Mouse (Mus musculus): Measurements from ENCODE around the gene Nfx1. TPM values are rescaled to one million over a fixed set of nuclear protein-coding genes. Genes with fewer than 3 reads are reported as not detected.

Gene Nfx1
- polyA plus RNA-seq, 1 experiment from 2014 or later = 31.7 TPM

DNA sequence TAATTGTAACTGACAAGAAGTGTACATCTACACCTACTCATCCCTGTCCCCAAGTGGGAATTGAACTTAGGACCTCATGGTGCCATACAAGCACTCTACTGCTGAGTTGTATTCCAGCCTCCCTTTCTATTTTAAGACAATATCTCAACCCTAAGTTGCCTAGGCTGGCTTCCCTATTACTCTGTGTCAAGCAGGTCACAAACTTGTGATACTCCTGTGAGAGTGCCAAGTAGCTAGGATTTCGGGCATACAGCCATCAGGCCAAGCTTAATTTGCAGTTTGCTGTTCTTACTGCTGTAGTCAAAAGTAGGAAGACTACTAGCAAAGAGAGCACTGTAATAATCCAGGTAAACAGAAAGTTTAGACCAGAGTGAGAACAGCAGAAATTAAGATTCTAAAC lies 13.0 kb downstream of the Nfx1 start:
- no peak overlapping the region for H3K9ac ChIP-seq (replicated peaks; ENCODE audit: low read depth)
- H3K36me3 ChIP-seq (ENCODE audit: insufficient read depth, low read length) = peaks cover 27% of the 10 kb centered on the region; the same call in 1 of the 2 replicates
- H3K4me2 ChIP-seq (replicated peaks; ENCODE audit: low read depth, low read length) = no peak overlapping the region
- 84% methylated on average over 1 of the region's 1 CpGs for WGBS
- H3K4me3 ChIP-seq (ENCODE audit: low read depth, low read length) = no peak overlapping the region
- ATAC-seq = no peak
- no peaks in the 10 kb centered on the region for H3K4me1 ChIP-seq (ENCODE audit: insufficient read depth, low read depth, low read length)
- H3K9me3 ChIP-seq (ENCODE audit: low read length) = no peaks in the 10 kb centered on the region
- no peaks in the 10 kb centered on the region for H3K27me3 ChIP-seq (replicated peaks; ENCODE audit: insufficient read depth, low read length)
- H3K27ac ChIP-seq (ENCODE audit: low read length) = no peak overlapping the region
- no peak for TF ChIP-seq CTCF (IDR thresholded peaks at IDR 0.05)
- TF ChIP-seq EP300 (IDR thresholded peaks at IDR 0.05) = no peak
- DNase-seq (ENCODE audit: low spot score) = no peak

DNA sequence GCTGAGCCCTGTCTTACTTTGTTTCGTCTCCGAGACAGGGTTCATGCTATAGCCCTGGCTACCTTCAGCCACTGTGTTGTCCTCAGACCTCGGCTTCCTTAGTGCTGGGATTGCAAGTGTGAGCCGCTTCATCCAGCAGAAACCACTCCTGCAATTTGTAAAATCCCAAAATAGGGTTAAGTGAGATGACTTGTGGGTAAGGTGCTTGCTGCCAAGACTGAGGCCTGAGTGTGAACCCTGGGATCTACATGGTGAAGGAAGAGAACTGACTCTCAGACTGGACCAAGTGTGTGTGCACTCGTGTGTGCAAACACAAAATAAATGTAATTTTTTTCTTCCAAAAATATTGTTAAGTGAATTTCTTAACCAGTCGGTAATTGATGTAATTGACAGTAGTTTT lies 18.9 kb downstream of the Nfx1 start:
- peaks cover 52% of the 10 kb centered on the region; the same call in 1 of the 2 replicates for H3K36me3 ChIP-seq (ENCODE audit: insufficient read depth, low read length)
- 88% methylated on average over 6 of the region's 6 CpGs for WGBS
- DNase-seq (ENCODE audit: low spot score) = no peak
- H3K27ac ChIP-seq (ENCODE audit: low read length) = no peak overlapping the region
- no peak overlapping the region for H3K4me3 ChIP-seq (ENCODE audit: low read depth, low read length)
- H3K9me3 ChIP-seq (ENCODE audit: low read length) = no peaks in the 10 kb centered on the region
- no peaks in the 10 kb centered on the region for H3K4me1 ChIP-seq (ENCODE audit: insufficient read depth, low read depth, low read length)
- H3K27me3 ChIP-seq (replicated peaks; ENCODE audit: insufficient read depth, low read length) = no peaks in the 10 kb centered on the region
- no peak for ATAC-seq
- TF ChIP-seq CTCF (IDR thresholded peaks at IDR 0.05) (no peak), EP300 (IDR thresholded peaks at IDR 0.05) (no peak)
- H3K9ac ChIP-seq (replicated peaks; ENCODE audit: low read depth) = no peak overlapping the region
- no peak overlapping the region for H3K4me2 ChIP-seq (replicated peaks; ENCODE audit: low read depth, low read length)

DNA sequence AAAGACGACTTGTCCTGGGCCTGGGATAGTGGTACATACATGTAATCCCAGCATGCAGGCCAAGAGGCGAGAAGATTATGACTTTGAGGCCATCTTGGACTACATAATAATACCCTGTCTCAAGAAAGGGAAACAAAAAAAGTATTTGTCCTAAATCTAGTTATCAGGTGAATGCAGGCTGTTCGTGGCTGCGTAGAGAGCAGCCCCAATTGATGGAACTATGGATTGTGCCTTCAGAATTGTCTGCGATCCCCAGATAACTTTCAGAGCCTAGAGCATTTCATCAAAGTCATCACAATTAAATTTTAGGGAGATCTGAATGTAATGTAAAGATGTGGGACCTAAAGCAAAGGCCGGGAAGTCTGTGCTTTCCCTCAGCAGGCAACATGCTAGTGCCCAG lies 25.6 kb downstream of the Nfx1 start:
- Histone ChIP-seq H3K27ac (ENCODE audit: low read length) (no peak overlapping the region), H3K27me3 (replicated peaks; ENCODE audit: insufficient read depth, low read length) (no peaks in the 10 kb centered on the region), H3K4me2 (replicated peaks; ENCODE audit: low read depth, low read length) (no peak overlapping the region), H3K4me1 (ENCODE audit: insufficient read depth, low read depth, low read length) (no peaks in the 10 kb centered on the region), H3K9ac (replicated peaks; ENCODE audit: low read depth) (no peak overlapping the region), H3K4me3 (ENCODE audit: low read depth, low read length) (no peak overlapping the region), H3K9me3 (ENCODE audit: low read length) (no peaks in the 10 kb centered on the region), H3K36me3 (ENCODE audit: insufficient read depth, low read length) (peaks cover 67% of the 10 kb centered on the region)
- no peak for TF ChIP-seq CTCF (IDR thresholded peaks at IDR 0.05)
- no peak for TF ChIP-seq EP300 (IDR thresholded peaks at IDR 0.05)
- 94% methylated on average over 6 of the region's 6 CpGs for WGBS
- no peak for ATAC-seq
- no peak for DNase-seq (ENCODE audit: low spot score)

DNA sequence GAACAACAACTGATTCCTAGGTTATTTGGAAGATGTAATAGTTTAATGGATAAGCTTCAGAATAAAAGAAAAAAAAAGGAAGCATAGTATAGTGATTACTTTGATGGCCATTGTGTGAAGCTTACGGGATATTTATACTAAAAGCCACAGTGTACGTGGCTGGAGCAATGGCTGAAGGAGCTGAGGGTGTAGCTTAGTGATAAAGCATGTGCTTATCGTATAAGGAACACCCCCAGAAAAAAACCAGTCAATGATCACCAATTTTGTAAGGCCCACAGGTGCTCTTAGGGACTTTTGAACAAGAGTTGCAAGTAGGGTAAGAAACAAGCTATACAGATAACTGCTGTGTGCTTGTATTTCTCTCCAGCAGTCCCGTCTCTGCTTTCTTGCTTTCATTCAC lies 27.2 kb downstream of the Nfx1 start:
- 93% methylated on average over 4 of the region's 4 CpGs for WGBS
- Histone ChIP-seq H3K27me3 (replicated peaks; ENCODE audit: insufficient read depth, low read length) (no peaks in the 10 kb centered on the region), H3K4me1 (ENCODE audit: insufficient read depth, low read depth, low read length) (no peaks in the 10 kb centered on the region), H3K27ac (ENCODE audit: low read length) (no peak overlapping the region), H3K9ac (replicated peaks; ENCODE audit: low read depth) (no peak overlapping the region), H3K4me2 (replicated peaks; ENCODE audit: low read depth, low read length) (no peak overlapping the region), H3K9me3 (ENCODE audit: low read length) (no peaks in the 10 kb centered on the region), H3K4me3 (ENCODE audit: low read depth, low read length) (no peak overlapping the region), H3K36me3 (ENCODE audit: insufficient read depth, low read length) (peaks cover 80% of the 10 kb centered on the region)
- ATAC-seq = no peak
- no peak for TF ChIP-seq EP300 (IDR thresholded peaks at IDR 0.05)
- DNase-seq (ENCODE audit: low spot score) = no peak

DNA sequence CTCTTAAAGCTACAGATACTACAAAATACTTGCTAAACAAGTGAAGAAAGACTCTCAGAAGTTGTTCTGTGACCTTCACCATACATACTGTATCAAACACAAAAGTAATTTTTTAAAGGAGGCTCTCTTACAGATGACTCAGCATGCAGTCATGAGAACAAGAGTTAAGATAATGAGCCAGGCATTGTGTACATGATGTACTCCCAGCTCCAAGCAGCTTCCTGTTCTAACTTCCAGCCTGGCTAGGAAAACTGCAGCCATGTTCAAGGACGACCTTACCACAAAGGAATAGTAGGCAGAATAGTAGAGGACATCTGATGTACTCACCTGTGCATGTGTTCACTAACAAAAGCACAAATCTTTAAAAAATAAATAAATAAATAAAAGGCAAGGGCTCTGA lies 29.6 kb downstream of the Nfx1 start:
- WGBS = 71% methylated on average over 1 of the region's 1 CpGs
- Histone ChIP-seq H3K9ac (replicated peaks; ENCODE audit: low read depth) (no peak overlapping the region), H3K27ac (ENCODE audit: low read length) (no peak overlapping the region), H3K9me3 (ENCODE audit: low read length) (no peaks in the 10 kb centered on the region), H3K36me3 (ENCODE audit: insufficient read depth, low read length) (peaks cover 82% of the 10 kb centered on the region), H3K4me3 (ENCODE audit: low read depth, low read length) (no peak overlapping the region), H3K27me3 (replicated peaks; ENCODE audit: insufficient read depth, low read length) (no peaks in the 10 kb centered on the region), H3K4me2 (replicated peaks; ENCODE audit: low read depth, low read length) (no peak overlapping the region), H3K4me1 (ENCODE audit: insufficient read depth, low read depth, low read length) (no peaks in the 10 kb centered on the region)
- ATAC-seq (no peak), DNase-seq (ENCODE audit: low spot score) (no peak)
- TF ChIP-seq CTCF (IDR thresholded peaks at IDR 0.05) = no peak
- TF ChIP-seq EP300 (IDR thresholded peaks at IDR 0.05) = no peak

DNA sequence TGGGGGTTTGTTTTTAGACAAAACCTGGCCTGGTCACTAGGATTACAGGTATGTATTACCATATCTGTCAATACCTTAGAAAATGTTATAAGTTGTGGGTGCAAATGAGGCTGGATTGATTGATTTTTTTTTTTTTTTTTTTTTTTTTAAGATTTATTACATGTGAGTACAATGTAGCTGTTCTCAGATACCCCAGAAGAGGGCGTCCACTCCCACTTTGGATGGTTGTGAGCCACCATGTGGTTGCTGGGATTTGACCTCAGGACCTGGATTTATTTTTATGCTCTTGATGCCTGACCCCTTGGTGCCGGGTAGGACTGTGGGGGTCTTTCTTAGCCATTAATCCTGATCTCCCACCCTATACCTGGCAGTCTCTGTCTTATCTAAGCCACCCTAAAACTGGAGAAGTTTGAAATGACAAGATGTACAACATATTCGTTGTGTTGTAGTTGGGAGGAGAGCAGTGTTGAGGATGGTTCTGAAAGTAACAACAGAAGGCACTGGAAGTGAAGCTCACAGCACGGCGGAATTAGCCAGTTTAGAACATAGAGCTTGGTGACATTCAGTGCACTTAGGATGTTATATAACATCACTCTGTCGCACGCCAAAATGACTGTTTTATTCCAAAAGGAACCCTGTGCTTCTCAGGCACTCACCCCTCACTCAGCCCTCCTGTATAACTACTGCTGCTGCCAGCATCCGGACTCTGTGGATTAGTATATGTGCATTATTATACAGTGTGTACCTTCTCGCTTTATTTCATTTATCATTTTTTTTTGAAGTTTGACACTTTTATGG lies 30.3 kb downstream of the Nfx1 start:
- Histone ChIP-seq H3K4me2 (replicated peaks; ENCODE audit: low read depth, low read length) (no peak overlapping the region), H3K36me3 (ENCODE audit: insufficient read depth, low read length) (peaks cover 77% of the 10 kb centered on the region), H3K4me1 (ENCODE audit: insufficient read depth, low read depth, low read length) (no peaks in the 10 kb centered on the region), H3K27me3 (replicated peaks; ENCODE audit: insufficient read depth, low read length) (no peaks in the 10 kb centered on the region), H3K9me3 (ENCODE audit: low read length) (no peaks in the 10 kb centered on the region), H3K9ac (replicated peaks; ENCODE audit: low read depth) (no peak overlapping the region), H3K4me3 (ENCODE audit: low read depth, low read length) (no peak overlapping the region), H3K27ac (ENCODE audit: low read length) (no peak overlapping the region)
- ATAC-seq (no peak), DNase-seq (ENCODE audit: low spot score) (no peak)
- TF ChIP-seq EP300 (IDR thresholded peaks at IDR 0.05) (no peak), CTCF (IDR thresholded peaks at IDR 0.05) (peak; percentile 19; the same call in 1 of the 2 replicates)
- 85% methylated on average over 9 of the region's 9 CpGs for WGBS
